Mouse (Mus musculus): ENCODE measurements around the gene Lrrtm3.

DNA sequence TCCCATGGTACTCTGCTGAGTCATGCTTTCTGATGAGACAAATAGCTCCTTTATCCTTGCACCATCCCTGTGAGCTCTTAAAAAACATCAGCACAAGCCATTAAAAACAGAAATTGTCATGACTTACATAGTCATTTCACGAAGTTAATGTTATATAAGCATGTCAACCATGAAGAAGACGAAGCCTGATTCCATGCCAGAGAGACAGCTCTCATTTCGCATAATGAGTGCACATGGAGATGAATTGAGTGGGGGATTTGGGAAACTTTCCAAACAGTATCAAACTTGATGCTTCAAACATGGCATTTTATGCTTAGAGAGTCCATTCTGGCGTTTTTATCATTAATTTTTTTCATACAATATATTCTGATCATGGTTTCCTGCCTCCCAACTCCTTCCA lies 104.5 kb downstream of the Lrrtm3 start:
- no peak for TF ChIP-seq POLR2A (IDR thresholded peaks at IDR 0.05; ENCODE audit: low read depth, low read length)
- no peak for TF ChIP-seq CTCF (IDR thresholded peaks at IDR 0.05; ENCODE audit: borderline replicate concordance, insufficient read depth, low read length)

All from embryonic fibroblast, embryonic 13.5 days (primary cell).